Mouse (Mus musculus): ENCODE results near the gene Nfkbiz. TPM values are rescaled to one million over a fixed set of nuclear protein-coding genes. Genes with fewer than 3 reads are reported as not detected.

Gene Nfkbiz
- polyA plus RNA-seq, 1 experiment from 2014 or later = 0.99 TPM

DNA sequence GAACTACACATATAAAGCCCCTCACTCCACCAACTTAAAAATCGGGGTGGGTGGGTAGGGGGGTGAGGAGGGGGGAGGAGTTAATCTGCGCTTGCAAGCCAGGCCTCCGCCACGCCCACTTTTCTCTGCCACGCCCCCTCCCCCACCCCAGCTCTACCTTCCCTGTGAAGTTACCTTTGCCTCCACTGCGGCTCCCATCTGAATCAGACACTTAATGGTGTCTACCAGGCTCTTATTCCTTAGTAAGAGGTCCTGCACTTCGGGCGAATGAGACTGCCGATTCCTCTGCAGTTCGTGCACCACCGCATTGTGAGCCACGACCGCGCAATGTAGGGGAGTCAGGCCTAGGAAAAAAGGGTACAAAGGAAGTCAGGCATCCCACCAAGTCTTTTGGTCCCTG, 23.2 kb downstream of the Nfkbiz start:
- H3K4me2 ChIP-seq (ENCODE audit: low read length) = no peak overlapping the region
- no peak overlapping the region for H3K9ac ChIP-seq (ENCODE audit: low read length)
- no peaks in the 10 kb centered on the region for H3K9me3 ChIP-seq (replicated peaks; ENCODE audit: control insufficient read depth, low read length)
- H3K27ac ChIP-seq (ENCODE audit: low read depth, low read length) = no peak overlapping the region
- H3K27me3 ChIP-seq (replicated peaks; ENCODE audit: control insufficient read depth, insufficient read depth, low read length) = no peaks in the 10 kb centered on the region
- peaks cover 39% of the 10 kb centered on the region for H3K36me3 ChIP-seq (ENCODE audit: control insufficient read depth, insufficient read depth, low read length)
- no peak for DNase-seq (ENCODE audit: low spot score)
- 83% methylated on average over 14 of the region's 14 CpGs for WGBS
- ATAC-seq = no peak
- H3K4me3 ChIP-seq (ENCODE audit: low read depth, low read length) = no peak overlapping the region
- H3K4me1 ChIP-seq (ENCODE audit: control insufficient read depth, insufficient read depth, low read length) = peaks cover 6% of the 10 kb centered on the region; the same call in 1 of the 2 replicates

GRCm38 (mm10) chr16:55814686-55815085, 24.0 kb downstream of the Nfkbiz start:
- Histone ChIP-seq H3K4me3 (ENCODE audit: low read depth, low read length) (no peak overlapping the region), H3K27me3 (replicated peaks; ENCODE audit: control insufficient read depth, insufficient read depth, low read length) (no peaks in the 10 kb centered on the region), H3K27ac (ENCODE audit: low read depth, low read length) (no peak overlapping the region), H3K9me3 (replicated peaks; ENCODE audit: control insufficient read depth, low read length) (no peaks in the 10 kb centered on the region), H3K9ac (ENCODE audit: low read length) (no peak overlapping the region), H3K4me1 (ENCODE audit: control insufficient read depth, insufficient read depth, low read length) (peaks cover 5% of the 10 kb centered on the region; the same call in 1 of the 2 replicates), H3K4me2 (ENCODE audit: low read length) (no peak overlapping the region), H3K36me3 (ENCODE audit: control insufficient read depth, insufficient read depth, low read length) (peaks cover 39% of the 10 kb centered on the region)
- 95% methylated on average over 6 of the region's 6 CpGs for WGBS
- ATAC-seq (no peak), DNase-seq (ENCODE audit: low spot score) (no peak)

DNA sequence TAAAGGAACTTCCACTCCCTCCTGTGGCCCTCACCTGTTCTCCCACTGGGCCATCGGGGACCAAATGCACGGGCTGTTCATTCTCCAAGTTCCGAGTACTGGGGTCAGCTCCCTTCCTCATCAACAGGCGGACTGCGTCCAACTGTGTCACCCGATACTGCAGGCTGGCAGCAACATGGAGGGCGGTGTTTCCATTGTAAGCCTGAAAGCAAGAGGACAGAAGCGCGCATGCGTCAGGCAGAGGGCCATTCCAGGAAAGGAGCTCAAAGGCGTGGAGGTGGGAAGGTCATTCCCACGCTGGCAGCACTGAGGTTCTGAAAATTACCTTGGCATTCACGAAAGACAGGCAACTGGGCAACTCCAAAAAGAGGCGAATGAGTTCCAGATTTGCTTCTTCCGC, 24.8 kb downstream of the Nfkbiz start:
- DNase-seq (ENCODE audit: low spot score) = no peak
- WGBS = 86% methylated on average over 15 of the region's 15 CpGs
- Histone ChIP-seq H3K9me3 (replicated peaks; ENCODE audit: control insufficient read depth, low read length) (no peaks in the 10 kb centered on the region), H3K4me2 (ENCODE audit: low read length) (no peak overlapping the region), H3K9ac (ENCODE audit: low read length) (no peak overlapping the region), H3K27me3 (replicated peaks; ENCODE audit: control insufficient read depth, insufficient read depth, low read length) (no peaks in the 10 kb centered on the region), H3K4me3 (ENCODE audit: low read depth, low read length) (no peak overlapping the region), H3K4me1 (ENCODE audit: control insufficient read depth, insufficient read depth, low read length) (0 out of 2 replicates have a peak, but pooled peaks cover 1% of the 10 kb centered on the region), H3K36me3 (ENCODE audit: control insufficient read depth, insufficient read depth, low read length) (peaks cover 39% of the 10 kb centered on the region), H3K27ac (ENCODE audit: low read depth, low read length) (no peak overlapping the region)
- ATAC-seq = no peak

- ATAC-seq = no peak
- Histone ChIP-seq H3K27me3 (replicated peaks; ENCODE audit: control insufficient read depth, insufficient read depth, low read length) (no peaks in the 10 kb centered on the region), H3K4me3 (ENCODE audit: low read depth, low read length) (no peak overlapping the region), H3K27ac (ENCODE audit: low read depth, low read length) (no peak overlapping the region), H3K9me3 (replicated peaks; ENCODE audit: control insufficient read depth, low read length) (no peaks in the 10 kb centered on the region), H3K9ac (ENCODE audit: low read length) (no peak overlapping the region), H3K4me1 (ENCODE audit: control insufficient read depth, insufficient read depth, low read length) (no peaks in the 10 kb centered on the region), H3K4me2 (ENCODE audit: low read length) (no peak overlapping the region), H3K36me3 (ENCODE audit: control insufficient read depth, insufficient read depth, low read length) (peaks cover 32% of the 10 kb centered on the region)
- 88% methylated on average over 6 of the region's 6 CpGs for WGBS
- no peak for DNase-seq (ENCODE audit: low spot score)
Measured at GRCm38 (mm10) chr16:55811792-55812191, 26.9 kb downstream of the Nfkbiz start.

DNA sequence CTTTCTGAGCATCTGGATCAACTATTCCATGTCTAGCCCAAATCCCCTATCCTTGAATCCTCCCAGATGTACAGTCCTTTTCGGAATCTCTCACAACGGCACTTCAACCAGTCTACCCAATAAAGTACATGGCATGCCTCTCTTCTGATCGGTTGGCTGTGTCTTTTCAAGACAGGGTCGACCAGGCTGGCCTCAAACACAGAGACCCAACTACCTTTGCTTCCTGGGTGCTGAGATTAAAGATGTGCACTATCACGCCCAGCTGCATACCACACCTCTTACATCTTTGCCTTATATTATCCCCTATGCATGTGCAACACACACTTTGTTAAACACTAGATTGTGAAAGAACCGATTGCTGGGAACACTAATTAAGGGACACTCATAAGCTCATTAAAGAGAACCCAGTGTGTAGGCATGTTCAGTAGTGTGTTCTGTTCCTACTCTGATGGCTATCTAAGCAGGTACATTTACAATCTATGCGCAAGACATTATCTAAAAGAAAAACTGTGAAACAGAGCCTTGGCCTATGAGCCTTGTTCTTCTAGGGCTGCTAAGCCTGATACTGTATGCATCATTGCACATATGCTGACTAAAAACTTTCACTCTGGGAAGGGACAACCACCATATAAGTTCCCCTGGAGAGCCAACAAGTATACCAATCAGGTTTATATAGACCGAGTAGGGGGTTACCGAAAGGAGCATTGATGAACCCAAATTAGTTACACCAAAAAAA, 28.8 kb downstream of the Nfkbiz start:
- no peaks in the 10 kb centered on the region for H3K4me1 ChIP-seq (ENCODE audit: control insufficient read depth, insufficient read depth, low read length)
- H3K27me3 ChIP-seq (replicated peaks; ENCODE audit: control insufficient read depth, insufficient read depth, low read length) = no peaks in the 10 kb centered on the region
- no peak for ATAC-seq
- H3K9ac ChIP-seq (ENCODE audit: low read length) = no peak overlapping the region
- no peak for DNase-seq (ENCODE audit: low spot score)
- WGBS = 93% methylated on average over 9 of the region's 9 CpGs
- H3K4me2 ChIP-seq (ENCODE audit: low read length) = no peak overlapping the region
- H3K4me3 ChIP-seq (ENCODE audit: low read depth, low read length) = no peak overlapping the region
- H3K27ac ChIP-seq (ENCODE audit: low read depth, low read length) = no peak overlapping the region
- peaks cover 16% of the 10 kb centered on the region for H3K36me3 ChIP-seq (ENCODE audit: control insufficient read depth, insufficient read depth, low read length)
- H3K9me3 ChIP-seq (replicated peaks; ENCODE audit: control insufficient read depth, low read length) = no peaks in the 10 kb centered on the region

DNA sequence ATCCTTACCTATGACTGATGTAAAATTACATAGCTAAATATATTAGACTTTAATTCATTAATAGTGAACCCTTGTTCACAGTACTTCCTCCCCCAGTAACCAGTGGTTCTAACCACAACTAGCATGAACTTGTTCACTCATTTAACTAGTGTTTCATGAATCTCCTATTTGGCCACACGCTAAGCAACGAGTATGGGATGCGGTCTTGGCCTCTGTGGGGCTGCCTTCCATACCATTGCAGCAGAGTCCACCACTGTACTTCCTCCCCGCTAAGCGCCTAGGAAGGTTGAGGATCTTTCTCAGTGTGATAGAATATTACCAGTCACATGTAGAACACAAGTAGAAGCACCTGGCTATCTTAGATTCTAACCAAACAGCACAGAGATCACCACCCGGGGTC, 29.4 kb downstream of the Nfkbiz start:
- no peak overlapping the region for H3K9ac ChIP-seq (ENCODE audit: low read length)
- no peak overlapping the region for H3K27ac ChIP-seq (ENCODE audit: low read depth, low read length)
- WGBS = 95% methylated on average over 6 of the region's 6 CpGs
- H3K27me3 ChIP-seq (replicated peaks; ENCODE audit: control insufficient read depth, insufficient read depth, low read length) = no peaks in the 10 kb centered on the region
- ATAC-seq (no peak), DNase-seq (ENCODE audit: low spot score) (no peak)
- H3K36me3 ChIP-seq (ENCODE audit: control insufficient read depth, insufficient read depth, low read length) = peaks cover 16% of the 10 kb centered on the region
- no peak overlapping the region for H3K4me2 ChIP-seq (ENCODE audit: low read length)
- no peaks in the 10 kb centered on the region for H3K9me3 ChIP-seq (replicated peaks; ENCODE audit: control insufficient read depth, low read length)
- H3K4me3 ChIP-seq (ENCODE audit: low read depth, low read length) = no peak overlapping the region
- H3K4me1 ChIP-seq (ENCODE audit: control insufficient read depth, insufficient read depth, low read length) = no peaks in the 10 kb centered on the region

DNA sequence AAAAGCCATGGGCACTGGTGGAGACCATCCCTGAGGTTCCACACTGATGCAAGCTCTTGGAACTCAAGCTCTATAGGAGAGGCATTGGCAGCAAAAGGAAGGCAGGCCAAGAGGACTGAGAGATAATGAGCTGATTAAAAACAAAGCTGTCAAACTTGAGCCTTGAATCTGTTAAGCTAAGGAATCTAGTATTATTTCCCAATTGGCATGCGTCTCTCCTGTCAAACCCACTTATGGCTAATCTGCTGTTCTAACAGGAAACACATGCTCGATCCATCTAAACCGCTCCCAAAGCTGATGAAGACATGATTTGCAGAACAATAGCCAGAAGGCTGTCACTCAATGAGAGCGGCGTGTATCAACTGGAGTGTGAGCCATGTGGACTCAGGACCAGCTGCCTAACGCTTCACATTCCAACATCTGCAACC, 31.2 kb downstream of the Nfkbiz start:
- H3K9ac ChIP-seq (ENCODE audit: low read length) = no peak overlapping the region

GRCm38 (mm10) chr16:55804799-55805198, 33.9 kb downstream of the Nfkbiz start:
- DNase-seq (ENCODE audit: low spot score) = no peak
- no peak overlapping the region for H3K27ac ChIP-seq (ENCODE audit: low read depth, low read length)
- no peaks in the 10 kb centered on the region for H3K4me1 ChIP-seq (ENCODE audit: control insufficient read depth, insufficient read depth, low read length)
- WGBS = 100% methylated on average over 1 of the region's 1 CpGs
- no peaks in the 10 kb centered on the region for H3K27me3 ChIP-seq (replicated peaks; ENCODE audit: control insufficient read depth, insufficient read depth, low read length)
- H3K9ac ChIP-seq (ENCODE audit: low read length) = no peak overlapping the region
- no peak overlapping the region for H3K4me3 ChIP-seq (ENCODE audit: low read depth, low read length)
- H3K4me2 ChIP-seq (ENCODE audit: low read length) = no peak overlapping the region
- ATAC-seq = no peak
- no peaks in the 10 kb centered on the region for H3K36me3 ChIP-seq (ENCODE audit: control insufficient read depth, insufficient read depth, low read length)
- H3K9me3 ChIP-seq (replicated peaks; ENCODE audit: control insufficient read depth, low read length) = no peaks in the 10 kb centered on the region

More for the DNA sequence above, 31.2 kb downstream of the Nfkbiz start:
- no peaks in the 10 kb centered on the region for H3K27me3 ChIP-seq (replicated peaks; ENCODE audit: control insufficient read depth, insufficient read depth, low read length)
- no peak overlapping the region for H3K27ac ChIP-seq (ENCODE audit: low read depth, low read length)
- no peaks in the 10 kb centered on the region for H3K4me1 ChIP-seq (ENCODE audit: control insufficient read depth, insufficient read depth, low read length)
- peak; percentile 70 for DNase-seq (ENCODE audit: low spot score)
- H3K36me3 ChIP-seq (ENCODE audit: control insufficient read depth, insufficient read depth, low read length) = peaks cover 5% of the 10 kb centered on the region
- no peaks in the 10 kb centered on the region for H3K9me3 ChIP-seq (replicated peaks; ENCODE audit: control insufficient read depth, low read length)
- ATAC-seq = peak; percentile 85
- no peak overlapping the region for H3K4me2 ChIP-seq (ENCODE audit: low read length)
- 49% methylated on average over 6 of the region's 6 CpGs for WGBS
- no peak overlapping the region for H3K4me3 ChIP-seq (ENCODE audit: low read depth, low read length)

GRCm38 (mm10) chr16:55801629-55802028, 37.1 kb downstream of the Nfkbiz start:
- no peak overlapping the region for H3K9ac ChIP-seq (ENCODE audit: low read length)
- ATAC-seq = no peak
- no peak overlapping the region for H3K4me3 ChIP-seq (ENCODE audit: low read depth, low read length)
- H3K27me3 ChIP-seq (replicated peaks; ENCODE audit: control insufficient read depth, insufficient read depth, low read length) = no peaks in the 10 kb centered on the region
- H3K9me3 ChIP-seq (replicated peaks; ENCODE audit: control insufficient read depth, low read length) = no peaks in the 10 kb centered on the region
- H3K4me2 ChIP-seq (ENCODE audit: low read length) = no peak overlapping the region
- no peaks in the 10 kb centered on the region for H3K4me1 ChIP-seq (ENCODE audit: control insufficient read depth, insufficient read depth, low read length)
- WGBS = 84% methylated on average over 1 of the region's 1 CpGs
- no peaks in the 10 kb centered on the region for H3K36me3 ChIP-seq (ENCODE audit: control insufficient read depth, insufficient read depth, low read length)
- H3K27ac ChIP-seq (ENCODE audit: low read depth, low read length) = no peak overlapping the region
- no peak for DNase-seq (ENCODE audit: low spot score)
